Mouse (Mus musculus): ENCODE results near the gene Tmem204. TPM values are rescaled to one million over a fixed set of nuclear protein-coding genes. Genes with fewer than 3 reads are reported as not detected.

The Tmem204 gene
- total and polyA plus RNA-seq, 3 experiments = 0.10 TPM; not detected in 2

- TF ChIP-seq NRF1 (IDR thresholded peaks at IDR 0.05; ENCODE audit: insufficient read depth, low read depth, low read length, poor library complexity, severe bottlenecking) (no peak), TCF12 (IDR thresholded peaks at IDR 0.05; ENCODE audit: low read depth, low read length) (no peak), MYC (IDR thresholded peaks at IDR 0.05; ENCODE audit: low read depth, low read length) (no peak), ZKSCAN1 (IDR thresholded peaks at IDR 0.05; ENCODE audit: low read depth, low read length) (no peak), JUND (IDR thresholded peaks at IDR 0.05; ENCODE audit: low read depth, low read length) (no peak), KAT2A (conservative IDR thresholded peaks at IDR 0.05; ENCODE audit: low read depth, low read length) (no peak), POLR2AphosphoS5 (IDR thresholded peaks at IDR 0.05; ENCODE audit: borderline replicate concordance, low read depth, low read length) (no peak), NELFE (IDR thresholded peaks at IDR 0.05; ENCODE audit: low read depth, low read length) (no peak), TAL1 (IDR thresholded peaks at IDR 0.05; ENCODE audit: low read length) (no peak), MAFK (IDR thresholded peaks at IDR 0.05; ENCODE audit: borderline replicate concordance, low read depth, low read length) (no peak), RAD21 (IDR thresholded peaks at IDR 0.05; ENCODE audit: low read depth, low read length) (no peak), CHD1 (IDR thresholded peaks at IDR 0.05; ENCODE audit: low read depth, low read length) (no peak), SMC3 (IDR thresholded peaks at IDR 0.05; ENCODE audit: low read depth, low read length) (no peak), GABPA (IDR thresholded peaks at IDR 0.05; ENCODE audit: low read depth, low read length) (no peak), BHLHE40 (IDR thresholded peaks at IDR 0.05; ENCODE audit: borderline replicate concordance, low read depth, low read length) (no peak), MEF2A (IDR thresholded peaks at IDR 0.05; ENCODE audit: extremely low read depth, insufficient replicate concordance, low read depth, low read length, poor library complexity, severe bottlenecking) (no peak), E2F4 (IDR thresholded peaks at IDR 0.05; ENCODE audit: borderline replicate concordance, low read depth, low read length) (no peak), USF1 (IDR thresholded peaks at IDR 0.05; ENCODE audit: low read depth, low read length) (no peak)
- no peaks in the 10 kb centered on the region for H3K79me2 ChIP-seq (ENCODE audit: control insufficient read depth, insufficient read depth, low read length, poor library complexity)
- no peaks in the 10 kb centered on the region for H3K36me3 ChIP-seq (ENCODE audit: control insufficient read depth in 1 of 2, insufficient read depth in 2 of 2, low read length in 2 of 2)
- no peak for DNase-seq (ENCODE audit: low read depth, low spot score)
- H3K9ac ChIP-seq (ENCODE audit: control insufficient read depth, low read depth, low read length, poor library complexity, severe bottlenecking) = no peak overlapping the region
- H3K4me1 ChIP-seq (ENCODE audit: control insufficient read depth in 1 of 2, insufficient read depth in 2 of 2, low read length in 2 of 2) = no peaks in the 10 kb centered on the region; a peak in 1 of 4 replicates
- H3K9me3 ChIP-seq (replicated peaks; ENCODE audit: insufficient read depth, low read length) = no peaks in the 10 kb centered on the region
- H3K4me3 ChIP-seq (ENCODE audit: control insufficient read depth in 1 of 2, insufficient read depth in 1 of 2, low read depth in 2 of 2, low read length in 2 of 2) = no peak overlapping the region
- H3K27ac ChIP-seq (ENCODE audit: control insufficient read depth, low read depth, low read length) = no peak overlapping the region
- no peaks in the 10 kb centered on the region for H3K27me3 ChIP-seq (ENCODE audit: control insufficient read depth in 1 of 2, insufficient read depth in 2 of 2, low read length in 2 of 2)
These were observed 3.3 kb upstream of the Tmem204 start for GRCm38 (mm10) chr17:25086724-25087123.

- no peaks in the 10 kb centered on the region for H3K79me2 ChIP-seq (ENCODE audit: control insufficient read depth, insufficient read depth, low read length, poor library complexity)
- no peaks in the 10 kb centered on the region; a peak in 1 of 4 replicates for H3K4me1 ChIP-seq (ENCODE audit: control insufficient read depth in 1 of 2, insufficient read depth in 2 of 2, low read length in 2 of 2)
- H3K9me3 ChIP-seq (replicated peaks; ENCODE audit: insufficient read depth, low read length) = no peaks in the 10 kb centered on the region
- no peak overlapping the region for H3K9ac ChIP-seq (ENCODE audit: control insufficient read depth, low read depth, low read length, poor library complexity, severe bottlenecking)
- TF ChIP-seq MEF2A (IDR thresholded peaks at IDR 0.05; ENCODE audit: extremely low read depth, insufficient replicate concordance, low read depth, low read length, poor library complexity, severe bottlenecking) = no peak
- TF ChIP-seq USF2 (IDR thresholded peaks at IDR 0.05; ENCODE audit: borderline replicate concordance in 1 of 2, insufficient read depth in 1 of 2, low read depth in 1 of 2, low read length in 2 of 2) = no peak
- TF ChIP-seq POLR2A (IDR thresholded peaks at IDR 0.05; ENCODE audit: control insufficient read depth in 1 of 2, insufficient read depth in 1 of 2, low read depth in 1 of 2, low read length in 2 of 2, poor library complexity in 1 of 2) = no peak
- no peak for TF ChIP-seq ETS1 (IDR thresholded peaks at IDR 0.05; ENCODE audit: low read depth, low read length)
- TF ChIP-seq MYC (IDR thresholded peaks at IDR 0.05; ENCODE audit: low read depth, low read length) = no peak
- no peak for TF ChIP-seq TBP (IDR thresholded peaks at IDR 0.05; ENCODE audit: low read depth, low read length)
- no peak for TF ChIP-seq TCF12 (IDR thresholded peaks at IDR 0.05; ENCODE audit: low read depth, low read length)
- no peak for TF ChIP-seq KAT2A (conservative IDR thresholded peaks at IDR 0.05; ENCODE audit: low read depth, low read length)
- no peak for TF ChIP-seq ZKSCAN1 (IDR thresholded peaks at IDR 0.05; ENCODE audit: low read depth, low read length)
- no peak for TF ChIP-seq MAFK (IDR thresholded peaks at IDR 0.05; ENCODE audit: borderline replicate concordance, low read depth, low read length)
- no peak for TF ChIP-seq POLR2AphosphoS2 (IDR thresholded peaks at IDR 0.05; ENCODE audit: low read length)
- no peak for TF ChIP-seq HCFC1 (IDR thresholded peaks at IDR 0.05; ENCODE audit: low read depth, low read length)
- no peak for TF ChIP-seq GABPA (IDR thresholded peaks at IDR 0.05; ENCODE audit: low read depth, low read length)
- TF ChIP-seq RAD21 (IDR thresholded peaks at IDR 0.05; ENCODE audit: low read depth, low read length) = no peak
- no peak for DNase-seq (ENCODE audit: low read depth, low spot score)
- H3K27ac ChIP-seq (ENCODE audit: control insufficient read depth, low read depth, low read length) = no peak overlapping the region
- no peaks in the 10 kb centered on the region for H3K27me3 ChIP-seq (ENCODE audit: control insufficient read depth in 1 of 2, insufficient read depth in 2 of 2, low read length in 2 of 2)
- no peak overlapping the region for H3K4me3 ChIP-seq (ENCODE audit: control insufficient read depth in 1 of 2, insufficient read depth in 1 of 2, low read depth in 2 of 2, low read length in 2 of 2)
- H3K36me3 ChIP-seq (ENCODE audit: control insufficient read depth in 1 of 2, insufficient read depth in 2 of 2, low read length in 2 of 2) = no peaks in the 10 kb centered on the region
These were observed 1.5 kb upstream of the Tmem204 start for GRCm38 (mm10) chr17:25084835-25085385.
